In genomic region chr5:115506454-115507201, GRCm38 (mm10) we compare ENCODE assay signal across 8 mouse cellular contexts. TPM values are rescaled to one million over a fixed set of nuclear protein-coding genes. Genes with fewer than 3 reads are reported as not detected.
DNase-seq lines count a peak whose midpoint lies in the region; ATAC-seq lines count a peak whose summit lies in the region.

Gene Pxn (plus strand): TSS chr5:115506676.

- no peaks in the 10 kb centered on the region for H3K36me3 ChIP-seq in embryonic facial prominence, embryonic 14.5 days (ENCODE audit: control insufficient read depth, insufficient read depth, low read length)
- H3K36me3 ChIP-seq in limb, embryonic 12.5 days = no peaks in the 10 kb centered on the region
- no peaks in the 10 kb centered on the region for H3K36me3 ChIP-seq in midbrain, embryonic 14.5 days (ENCODE audit: control insufficient read depth, insufficient read depth, low read length)

- H3K27ac ChIP-seq in embryonic facial prominence, embryonic 14.5 days (replicated peaks; ENCODE audit: low read depth, low read length) = peak within 1 kb of the TSS; percentile 65
- peak within 1 kb of the TSS; percentile 45 for H3K27ac ChIP-seq in limb, embryonic 12.5 days
- H3K27ac ChIP-seq in midbrain, embryonic 14.5 days (replicated peaks; ENCODE audit: low read depth, low read length) = no peak within 1 kb of the TSS

- H3K27me3 ChIP-seq in embryonic facial prominence, embryonic 14.5 days (replicated peaks; ENCODE audit: control insufficient read depth, insufficient read depth, low read length) = no peaks in the 10 kb centered on the region
- no peaks in the 10 kb centered on the region for H3K27me3 ChIP-seq in limb, embryonic 12.5 days
- no peaks in the 10 kb centered on the region for H3K27me3 ChIP-seq in midbrain, embryonic 14.5 days (ENCODE audit: control insufficient read depth, insufficient read depth, low read length)

- 0% methylated on average over 5 of the region's 74 CpGs for WGBS in embryonic facial prominence, embryonic 14.5 days
- WGBS in limb, embryonic 12.5 days = 1% methylated on average over 61 of the region's 74 CpGs
- under 1% methylated on average over 63 of the region's 74 CpGs for WGBS in midbrain, embryonic 14.5 days

- H3K4me3 ChIP-seq in embryonic facial prominence, embryonic 14.5 days (ENCODE audit: low read depth, low read length) = peak within 1 kb of the TSS; percentile 92
- peak within 1 kb of the TSS; percentile 95 for H3K4me3 ChIP-seq in limb, embryonic 12.5 days (replicated peaks)
- H3K4me3 ChIP-seq in midbrain, embryonic 14.5 days (replicated peaks; ENCODE audit: low read depth, low read length) = peak within 1 kb of the TSS; percentile 88

- H3K9ac ChIP-seq in embryonic facial prominence, embryonic 14.5 days (ENCODE audit: low read depth, low read length) = peak within 1 kb of the TSS; percentile 92
- H3K9ac ChIP-seq in limb, embryonic 12.5 days (replicated peaks) = peak within 1 kb of the TSS; percentile 91
- peak within 1 kb of the TSS; percentile 87 for H3K9ac ChIP-seq in midbrain, embryonic 14.5 days (replicated peaks; ENCODE audit: low read length)

- H3K9me3 ChIP-seq in embryonic facial prominence, embryonic 14.5 days (ENCODE audit: control insufficient read depth, low read length) = no peaks in the 10 kb centered on the region
- H3K9me3 ChIP-seq in limb, embryonic 12.5 days = no peaks in the 10 kb centered on the region
- H3K9me3 ChIP-seq in midbrain, embryonic 14.5 days (ENCODE audit: control insufficient read depth, low read length) = no peaks in the 10 kb centered on the region

- H3K4me2 ChIP-seq in embryonic facial prominence, embryonic 14.5 days (ENCODE audit: low read depth, low read length) = peak within 1 kb of the TSS; percentile 94
- H3K4me2 ChIP-seq in limb, embryonic 12.5 days = peak within 1 kb of the TSS; percentile 93
- peak within 1 kb of the TSS; percentile 87 for H3K4me2 ChIP-seq in midbrain, embryonic 14.5 days (ENCODE audit: low read length)

- peak; percentile 86 for DNase-seq in 3T3-L1 (ENCODE audit: low read depth, low spot score)
- DNase-seq in adrenal gland, postnatal 4 days (ENCODE audit: low spot score in 2 of 2) = peak; percentile 95 to 97
- DNase-seq in embryonic facial prominence, embryonic 14.5 days (ENCODE audit: low spot score) = peak; percentile 87
- peak; percentile 89 for DNase-seq in heart, adult 8-10 months (ENCODE audit: low spot score)
- DNase-seq in kidney, adult 8-10 months = peak; percentile 86 to 91
- peak; percentile 95 for DNase-seq in midbrain, embryonic 14.5 days
- peak; percentile 84 for DNase-seq in spleen, adult 12 weeks (ENCODE audit: low spot score)

- H3K4me1 ChIP-seq in embryonic facial prominence, embryonic 14.5 days (ENCODE audit: control insufficient read depth, insufficient read depth, low read length) = peaks cover 29% of the 10 kb centered on the region
- peaks cover 37% of the 10 kb centered on the region for H3K4me1 ChIP-seq in limb, embryonic 12.5 days (replicated peaks)
- peaks cover 29% of the 10 kb centered on the region for H3K4me1 ChIP-seq in midbrain, embryonic 14.5 days (ENCODE audit: control insufficient read depth, insufficient read depth, low read length)

- ATAC-seq in embryonic facial prominence, embryonic 14.5 days (ENCODE audit: low read depth) = peak; percentile 84
- ATAC-seq in limb, embryonic 12.5 days (ENCODE audit: insufficient number of reproducible peaks, insufficient read depth, low FRiP score, low TSS enrichment, low read depth) = peak; percentile 66
- peak; percentile 81 for ATAC-seq in midbrain, embryonic 14.5 days (ENCODE audit: low FRiP score, low TSS enrichment)

RNA-seq across cellular contexts. Expression of gene Pxn, which starts in this region (rescaled TPM):
- 10 to 100 TPM; 77.6 to 82.4 TPM for total RNA-seq in adrenal gland, postnatal 4 days (2021)
- 28.6 and 28.8 TPM in 2 replicates for polyA plus RNA-seq in embryonic facial prominence, embryonic 14.5 days (2014; fragmentation: Nextera tagmentation; extraction: Ambion mirVana)
- 10 to 100 TPM; 31.2 to 43.4 (median 34.1) TPM for total RNA-seq in heart, adult 8-10 months (2022)
- 40.3 and 47.1 TPM in 2 replicates for polyA plus RNA-seq in limb, embryonic 12.5 days (2016; fragmentation: Nextera tagmentation; extraction: Ambion mirVana)
- polyA plus RNA-seq in midbrain, embryonic 14.5 days (2014; fragmentation: Nextera tagmentation; extraction: Ambion mirVana) = 10.9 and 11.3 TPM in 2 replicates
